Mouse (Mus musculus) intestine, embryonic 16.5 days (tissue): ENCODE data around the gene Cd300ld4. TPM values are rescaled to one million over a fixed set of nuclear protein-coding genes. Genes with fewer than 3 reads are reported as not detected.
"Not testable (repeated sequence)": the region's sequence is repeated elsewhere in the genome, so short reads cannot be mapped to it uniquely, and the experiment has no call there.

Experiments
- ATAC-seq: fragments of 200-750 bp; cut with Nextera tagmentation; 2 replicates; pipeline ENCODE4 v1.8.0; 2017; ENCODE audit warnings: moderate TSS enrichment, moderate library complexity
- H3K27ac ChIP-seq: fragments of 300-500 bp; sonication (generic); 2 replicates; pipeline ENCODE4 v1.5.1; 2014; ENCODE audit warnings: mild to moderate bottlenecking, low read length
- H3K27me3 ChIP-seq: fragments of 300-500 bp; sonication (generic); replicated peaks from 2 replicates; pipeline ENCODE4 v1.6.1; 2014; ENCODE audit warnings: low read length, control low read depth, mixed read lengths; ENCODE audit not compliant: control insufficient read depth, insufficient read depth
- H3K36me3 ChIP-seq: fragments of 300-500 bp; sonication (generic); 2 replicates; pipeline ENCODE4 v1.6.1; 2014; ENCODE audit warnings: low read length, control low read depth; ENCODE audit not compliant: control insufficient read depth, insufficient read depth
- H3K4me1 ChIP-seq: fragments of 300-500 bp; sonication (generic); 2 replicates; pipeline ENCODE4 v1.6.1; 2014; ENCODE audit warnings: low read length, control low read depth, mixed read lengths; ENCODE audit not compliant: control insufficient read depth, insufficient read depth
- H3K4me2 ChIP-seq: fragments of 300-500 bp; sonication (generic); 2 replicates; pipeline ENCODE4 v1.6.1; 2014; ENCODE audit warnings: low read depth, low read length, control low read depth
- H3K4me3 ChIP-seq: fragments of 300-500 bp; sonication (generic); 2 replicates; pipeline ENCODE4 v1.5.1; 2014; ENCODE audit warnings: mild to moderate bottlenecking, low read length
- H3K9ac ChIP-seq: fragments of 300-500 bp; sonication (generic); 2 replicates; pipeline ENCODE4 v1.6.1; 2014; ENCODE audit warnings: low read depth, low read length
- H3K9me3 ChIP-seq: fragments of 300-500 bp; sonication (generic); 2 replicates; pipeline ENCODE4 v1.6.1; 2016; ENCODE audit warnings: low read length, control low read depth; ENCODE audit not compliant: control insufficient read depth
- WGBS: fragments of 180-500 bp; shearing (Covaris S2); extraction: QIAGEN DNeasy Blood & Tissue Kit; methylation state at CpG from one replicate; pipeline ENCODE4 v1.1.7; 2014; 5-methylcytosine and 5-hydroxymethylcytosine counted together
- polyA plus RNA-seq: library from polyadenylated mRNA; unstranded; fragments of >200 nt; fragmentation: Nextera tagmentation; extraction: Ambion mirVana; gene quantifications from 2 replicates; pipeline ENCODE4 v1.2.1, GENCODE M21; 2015

The Cd300ld4 gene
- polyA plus RNA-seq = not detected in 2 replicates

DNA sequence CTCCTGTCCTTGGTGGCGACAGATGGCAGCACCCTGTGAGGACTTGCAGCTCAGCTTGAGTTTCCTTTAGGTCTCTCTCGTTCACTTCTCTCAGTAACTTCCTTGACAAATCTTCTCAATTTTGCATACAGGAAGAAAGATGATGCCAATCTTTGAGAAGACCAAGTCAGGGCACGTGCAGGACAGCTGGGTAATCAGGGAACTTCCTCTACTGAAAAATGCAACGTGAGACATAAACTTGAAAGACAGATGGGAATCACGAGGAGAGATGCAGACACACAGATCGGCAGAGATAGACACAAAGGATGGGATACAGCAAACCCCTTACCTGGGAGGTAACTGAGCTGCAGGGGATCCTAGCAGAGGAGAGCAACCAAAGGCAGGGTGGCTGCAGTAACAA, at the start of gene Cd300ld4:
Gene Cd300ld4, minus strand, starts transcription at position 101 of the 400 bp plus-strand sequence.
- WGBS = no CpG with 5 or more reads among the region's 6 CpGs
- not testable (repeated sequence) for ATAC-seq

GRCm38 (mm10) chr11:115075859-115076258, 49.0 kb upstream of the Cd300ld4 start:
- 45% methylated on average over 5 of the region's 5 CpGs for WGBS
- Histone ChIP-seq H3K4me2 (no peak overlapping the region), H3K9ac (no peak overlapping the region), H3K36me3 (no peaks in the 10 kb centered on the region), H3K27me3 (no peaks in the 10 kb centered on the region), H3K4me1 (peaks cover 19% of the 10 kb centered on the region), H3K27ac (no peak overlapping the region), H3K9me3 (no peaks in the 10 kb centered on the region), H3K4me3 (no peak overlapping the region)
- ATAC-seq = peak; percentile 75

More for the DNA sequence above, at the start of gene Cd300ld4:
- not testable (repeated sequence) for H3K4me3 ChIP-seq, H3K4me2 ChIP-seq, H3K27ac ChIP-seq, H3K4me1 ChIP-seq, H3K9me3 ChIP-seq, H3K9ac ChIP-seq, H3K27me3 ChIP-seq, H3K36me3 ChIP-seq

DNA sequence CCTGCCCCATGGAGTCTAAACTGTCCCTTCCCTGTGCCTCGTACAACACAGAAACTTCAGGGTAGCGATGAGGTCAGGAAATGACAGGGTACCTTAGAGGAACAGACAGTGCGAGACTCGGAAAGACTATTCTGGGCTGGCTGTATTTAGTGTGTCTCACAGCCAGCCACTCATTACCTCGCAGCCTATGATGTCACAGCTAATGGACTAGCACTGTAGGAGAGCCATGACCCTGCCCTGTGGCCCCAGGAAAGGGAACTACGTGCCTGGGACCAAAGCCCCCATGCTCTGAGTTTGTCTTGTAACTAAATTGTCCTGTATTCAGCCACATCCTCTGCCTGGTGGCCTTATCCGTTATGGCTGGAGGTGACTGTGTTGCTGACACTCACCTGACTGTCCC, 48.6 kb upstream of the Cd300ld4 start:
- peak; percentile 29; the same call in 1 of the 2 replicates for ATAC-seq

GRCm38 (mm10) chr11:115073002-115073401, 46.2 kb upstream of the Cd300ld4 start:
- WGBS = 71% methylated on average over 5 of the region's 5 CpGs
- no peaks in the 10 kb centered on the region for H3K9me3 ChIP-seq
- no peak overlapping the region for H3K9ac ChIP-seq
- no peak overlapping the region for H3K4me2 ChIP-seq
- no peak overlapping the region for H3K4me3 ChIP-seq
- peaks cover 19% of the 10 kb centered on the region for H3K4me1 ChIP-seq
- H3K36me3 ChIP-seq = no peaks in the 10 kb centered on the region
- no peak overlapping the region for H3K27ac ChIP-seq
- no peak for ATAC-seq
- no peaks in the 10 kb centered on the region for H3K27me3 ChIP-seq

More for the DNA sequence above, 48.6 kb upstream of the Cd300ld4 start:
- WGBS = 55% methylated on average over 7 of the region's 7 CpGs
- H3K9me3 ChIP-seq = no peaks in the 10 kb centered on the region
- no peak overlapping the region for H3K4me2 ChIP-seq
- H3K36me3 ChIP-seq = no peaks in the 10 kb centered on the region
- H3K9ac ChIP-seq = no peak overlapping the region
- no peaks in the 10 kb centered on the region for H3K27me3 ChIP-seq
- no peak overlapping the region for H3K4me3 ChIP-seq
- no peak overlapping the region for H3K27ac ChIP-seq
- peaks cover 19% of the 10 kb centered on the region for H3K4me1 ChIP-seq

DNA sequence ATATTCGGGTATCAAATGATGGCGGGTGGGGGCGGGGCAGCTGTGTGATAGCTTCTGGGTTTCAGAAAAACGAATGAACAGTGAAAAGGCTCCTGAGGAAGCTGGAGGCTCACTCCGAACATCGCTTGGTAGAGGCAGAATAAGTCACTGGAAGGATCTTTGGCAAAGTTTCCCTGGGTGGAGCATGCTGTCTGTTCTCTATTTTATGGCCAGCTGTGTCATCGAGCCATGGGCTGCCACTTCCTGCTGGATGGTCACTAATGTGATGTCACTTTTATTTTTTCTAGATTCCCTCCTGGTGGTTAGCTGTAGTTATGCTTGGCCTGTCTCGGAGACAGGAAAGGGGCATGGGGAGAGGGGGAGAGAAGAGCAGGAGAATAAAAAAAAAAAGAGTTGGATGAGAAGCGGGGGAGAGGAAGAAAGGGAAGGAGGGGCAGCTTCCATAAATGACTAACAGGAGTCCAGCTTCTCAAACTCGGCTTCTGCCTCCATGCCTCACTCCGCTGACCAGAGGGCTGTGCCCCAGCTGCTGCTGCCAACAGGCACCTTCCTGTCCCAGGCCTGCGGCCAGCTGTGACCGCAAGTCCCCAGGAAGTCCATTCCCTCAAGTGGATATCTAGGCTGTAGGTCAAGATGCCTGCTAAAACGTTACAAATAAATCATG, 45.0 kb upstream of the Cd300ld4 start:
- Histone ChIP-seq H3K9me3 (no peaks in the 10 kb centered on the region), H3K4me3 (no peak overlapping the region), H3K9ac (peak overlapping the region; percentile 40; the same call in 1 of the 2 replicates), H3K36me3 (no peaks in the 10 kb centered on the region), H3K27ac (peak overlapping the region; percentile 57), H3K4me2 (peak overlapping the region; percentile 35), H3K27me3 (no peaks in the 10 kb centered on the region), H3K4me1 (peaks cover 19% of the 10 kb centered on the region)
- peak; percentile 48; the same call in 1 of the 2 replicates for ATAC-seq
- 16% methylated on average over 14 of the region's 14 CpGs for WGBS

DNA sequence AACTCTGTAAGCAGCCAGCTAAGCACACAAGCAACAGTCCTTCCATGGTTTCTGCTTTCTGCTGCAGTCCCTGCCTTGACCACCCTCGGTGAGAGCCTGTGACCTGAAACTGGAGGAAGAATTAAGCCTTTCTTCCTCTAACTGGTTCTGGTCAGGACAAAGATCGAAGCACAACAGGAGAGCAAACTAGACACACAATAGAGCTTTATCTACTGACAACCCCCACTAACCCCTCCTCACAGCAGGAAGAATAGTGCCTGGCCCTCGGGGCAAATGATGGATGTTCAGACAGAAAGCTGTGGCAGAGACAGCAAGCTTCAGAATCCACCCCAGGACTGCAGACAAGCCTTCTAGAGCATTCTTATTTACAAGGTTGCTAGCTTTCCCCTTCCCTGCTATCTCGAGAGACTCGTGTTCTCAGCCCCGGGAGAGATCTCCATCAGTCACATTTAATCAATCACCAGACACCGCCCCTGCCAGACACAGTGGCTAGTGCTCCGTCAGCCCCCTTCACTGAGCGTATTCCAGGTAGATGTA, 44.3 kb upstream of the Cd300ld4 start:
- Histone ChIP-seq H3K4me3 (no peak overlapping the region), H3K9me3 (no peaks in the 10 kb centered on the region), H3K9ac (no peak overlapping the region), H3K27ac (no peak overlapping the region), H3K27me3 (no peaks in the 10 kb centered on the region), H3K4me2 (peak overlapping the region; percentile 35; the same call in 1 of the 2 replicates), H3K36me3 (no peaks in the 10 kb centered on the region), H3K4me1 (peaks cover 19% of the 10 kb centered on the region)
- ATAC-seq = no peak
- WGBS = 9% methylated on average over 9 of the region's 9 CpGs

- Histone ChIP-seq H3K4me2 (no peak overlapping the region), H3K36me3 (no peaks in the 10 kb centered on the region), H3K27me3 (no peaks in the 10 kb centered on the region), H3K9me3 (no peaks in the 10 kb centered on the region), H3K27ac (no peak overlapping the region), H3K4me1 (peaks cover 3% of the 10 kb centered on the region; the same call in 1 of the 2 replicates), H3K4me3 (no peak overlapping the region), H3K9ac (no peak overlapping the region)
- 61% methylated on average over 6 of the region's 6 CpGs for WGBS
- no peak for ATAC-seq
Measured at GRCm38 (mm10) chr11:115066768-115067167, 40.0 kb upstream of the Cd300ld4 start.

DNA sequence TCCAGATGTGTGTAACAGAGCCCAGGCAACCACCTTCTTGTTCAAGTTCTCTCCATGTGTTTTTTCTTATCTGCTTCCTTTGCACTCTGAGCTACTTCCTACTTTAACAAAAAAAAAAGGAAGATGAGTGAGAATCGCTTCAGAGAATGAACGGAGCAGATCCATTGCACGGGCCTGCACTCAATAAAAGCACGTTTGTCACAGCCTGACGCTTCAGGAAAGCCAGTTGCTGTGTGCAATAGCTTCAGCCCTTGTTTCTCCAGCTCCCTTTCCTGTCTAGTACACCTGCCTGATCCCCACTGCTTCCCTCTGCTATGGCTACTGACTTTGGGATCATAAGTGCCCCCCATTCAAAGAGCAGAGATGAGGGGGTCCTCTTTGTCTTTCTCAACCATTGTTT, 35.3 kb upstream of the Cd300ld4 start, which contains the start of gene Cd300e:
Gene Cd300e, minus strand, starts transcription at position 101 of the 400 bp plus-strand sequence.
- 31% methylated on average over 5 of the region's 5 CpGs for WGBS
- Histone ChIP-seq H3K36me3 (no peaks in the 10 kb centered on the region), H3K27ac (no peak within 1 kb of the TSS), H3K27me3 (no peaks in the 10 kb centered on the region), H3K4me2 (no peak within 1 kb of the TSS), H3K4me3 (no peak within 1 kb of the TSS), H3K9me3 (no peaks in the 10 kb centered on the region), H3K9ac (no peak within 1 kb of the TSS), H3K4me1 (no peaks in the 10 kb centered on the region)
- ATAC-seq = no peak

DNA sequence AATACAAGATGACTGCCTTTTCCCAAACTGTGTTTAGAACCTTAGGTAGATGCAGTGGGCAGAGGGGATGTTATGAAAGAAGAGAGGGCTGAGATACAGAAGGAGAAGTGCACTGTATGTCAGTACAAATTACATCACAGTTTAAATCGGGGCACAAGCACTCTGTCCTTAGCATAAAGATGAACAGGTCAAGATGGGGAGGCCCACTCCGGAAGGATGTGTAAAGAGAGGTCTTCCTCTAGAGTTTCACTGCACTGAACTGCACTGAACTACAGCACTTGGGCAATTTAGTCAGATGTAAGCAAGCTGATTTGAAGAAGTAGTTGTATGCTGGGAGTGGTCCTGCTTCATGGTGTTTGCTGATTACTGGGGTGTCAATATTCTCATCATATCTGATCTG, 33.0 kb upstream of the Cd300ld4 start:
- Histone ChIP-seq H3K9ac (no peak overlapping the region), H3K27me3 (no peaks in the 10 kb centered on the region), H3K4me3 (no peak overlapping the region), H3K4me2 (no peak overlapping the region), H3K27ac (no peak overlapping the region), H3K9me3 (no peaks in the 10 kb centered on the region), H3K4me1 (no peaks in the 10 kb centered on the region), H3K36me3 (no peaks in the 10 kb centered on the region)
- 84% methylated on average over 2 of the region's 2 CpGs for whole genome bisulfite sequencing
- ATAC-seq = no peak
